Mouse (Mus musculus) limb, embryonic 12.5 days (tissue): ENCODE results near the gene Trim15. TPM values are rescaled to one million over a fixed set of nuclear protein-coding genes. Genes with fewer than 3 reads are reported as not detected.
"Not testable (repeated sequence)": the region's sequence is repeated elsewhere in the genome, so short reads cannot be mapped to it uniquely, and the experiment has no call there.

Source experiments
- ATAC-seq: fragments of 200-750 bp; cut with Nextera tagmentation; 2 replicates; pipeline ENCODE4 v1.8.0; 2017; ENCODE audit warnings: low read depth, moderate TSS enrichment; ENCODE audit not compliant: insufficient number of reproducible peaks, insufficient read depth, low FRiP score, low TSS enrichment
- H3K27ac ChIP-seq: fragments of 300-500 bp; sonication (generic); 2 replicates; pipeline ENCODE4 v1.5.1; 2016; ENCODE audit warnings: mild to moderate bottlenecking, moderate library complexity
- H3K27me3 ChIP-seq: fragments of 300-500 bp; sonication (generic); 2 replicates; pipeline ENCODE4 v1.6.1; 2016; ENCODE audit warnings: mild to moderate bottlenecking, moderate library complexity
- H3K36me3 ChIP-seq: fragments of 300-500 bp; sonication (generic); 2 replicates; pipeline ENCODE4 v1.6.1; 2016; ENCODE audit warnings: mild to moderate bottlenecking, moderate library complexity
- H3K4me1 ChIP-seq: fragments of 300-500 bp; sonication (generic); replicated peaks from 2 replicates; pipeline ENCODE4 v1.6.1; 2016
- H3K4me2 ChIP-seq: fragments of 300-500 bp; sonication (generic); 2 replicates; pipeline ENCODE4 v1.6.1; 2016; ENCODE audit warnings: mild to moderate bottlenecking, moderate library complexity
- H3K4me3 ChIP-seq: fragments of 300-500 bp; sonication (generic); replicated peaks from 2 replicates; pipeline ENCODE4 v1.5.1; 2016; ENCODE audit warnings: mild to moderate bottlenecking
- H3K9ac ChIP-seq: fragments of 300-500 bp; sonication (generic); replicated peaks from 2 replicates; pipeline ENCODE4 v1.6.1; 2016; ENCODE audit warnings: mild to moderate bottlenecking, moderate library complexity
- H3K9me3 ChIP-seq: fragments of 300-500 bp; sonication (generic); 2 replicates; pipeline ENCODE4 v1.6.1; 2016; ENCODE audit warnings: mild to moderate bottlenecking, moderate library complexity
- WGBS: fragments of 180-500 bp; shearing (Covaris S2); methylation state at CpG from one replicate; pipeline ENCODE4 v1.1.7; 2016; 5-methylcytosine and 5-hydroxymethylcytosine counted together
- polyA plus RNA-seq: library from polyadenylated mRNA; unstranded; fragments of >200 nt; fragmentation: Nextera tagmentation; extraction: Ambion mirVana; gene quantifications from 2 replicates; pipeline ENCODE4 v1.2.1, GENCODE M21; 2016

Trim15 gene
- polyA plus RNA-seq, 1 experiment from 2014 or later: 0.41 TPM

DNA sequence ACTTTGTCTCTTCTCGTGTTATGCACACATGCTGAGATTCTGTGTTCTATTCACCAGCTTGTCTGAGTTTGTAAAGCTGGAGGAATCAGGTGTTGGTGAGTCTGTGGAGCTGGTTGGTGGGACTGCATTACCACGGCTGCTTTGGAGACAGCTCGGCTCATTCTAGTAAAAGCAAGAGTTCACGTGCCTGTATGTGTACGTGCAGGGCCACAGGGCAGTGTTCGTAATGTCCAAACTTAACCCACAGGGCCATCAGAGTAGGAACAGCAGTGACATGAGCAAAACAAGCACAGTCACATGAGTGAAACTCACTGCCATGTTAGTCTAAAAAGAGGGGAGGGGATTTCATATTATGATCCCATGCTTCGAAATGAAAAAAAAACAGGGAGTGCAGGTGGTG, 23.3 kb downstream of the Trim15 start:
- Histone ChIP-seq H3K36me3 (peaks cover 14% of the 10 kb centered on the region), H3K4me1 (peaks cover 17% of the 10 kb centered on the region), H3K9ac (no peak overlapping the region), H3K27ac (no peak overlapping the region), H3K9me3 (no peaks in the 10 kb centered on the region), H3K4me3 (no peak overlapping the region), H3K4me2 (no peak overlapping the region), H3K27me3 (no peaks in the 10 kb centered on the region)
- WGBS: 79% methylated on average over 7 of the region's 7 CpGs
- ATAC-seq: no peak

DNA sequence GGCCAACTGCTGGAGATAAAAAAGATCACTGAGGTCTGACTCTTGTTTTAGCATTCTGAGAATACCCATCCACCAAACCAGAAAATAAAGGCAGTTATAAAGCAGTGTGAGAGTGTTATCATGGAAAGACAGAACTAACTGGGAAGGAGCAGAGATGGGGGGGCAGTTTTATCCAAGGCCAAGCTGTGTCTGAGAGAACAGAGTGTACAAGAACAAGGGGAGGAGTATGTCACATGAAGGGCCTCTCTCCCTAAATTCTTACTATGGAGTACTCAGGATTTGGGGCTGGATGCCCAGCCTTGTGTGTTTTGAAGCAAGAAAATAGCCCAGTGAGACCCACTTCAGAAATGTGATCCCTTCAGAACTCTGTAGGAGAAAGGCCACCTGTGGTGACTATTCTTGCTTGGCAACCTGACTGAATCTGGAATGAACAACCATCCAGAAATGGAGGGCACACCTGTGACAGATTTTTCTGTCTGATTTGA, 26.0 kb downstream of the Trim15 start:
- Histone ChIP-seq H3K36me3 (peaks cover 12% of the 10 kb centered on the region), H3K27me3 (no peaks in the 10 kb centered on the region), H3K27ac (no peak overlapping the region), H3K4me1 (peaks cover 26% of the 10 kb centered on the region), H3K9ac (no peak overlapping the region), H3K4me2 (no peak overlapping the region), H3K9me3 (no peaks in the 10 kb centered on the region), H3K4me3 (no peak overlapping the region)
- ATAC-seq: no peak

DNA sequence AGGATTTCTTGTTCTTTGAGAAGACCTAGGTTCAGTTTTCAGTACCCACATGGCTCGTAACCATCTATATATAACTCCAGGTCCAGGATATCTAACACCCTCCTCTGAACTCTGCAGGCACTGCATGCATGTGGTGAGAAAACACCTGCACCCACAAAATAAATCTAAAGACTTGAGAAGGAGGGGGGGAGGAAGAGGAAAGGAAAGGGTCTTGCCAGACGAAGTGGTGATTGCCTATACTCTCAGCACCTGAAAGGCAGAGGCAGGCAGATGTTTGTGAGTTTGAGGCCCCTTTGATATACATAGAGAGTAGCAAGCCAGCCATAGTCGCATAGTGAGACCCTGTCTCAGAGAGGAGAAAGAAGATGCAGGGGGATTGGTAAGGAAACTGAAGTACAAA, 27.1 kb downstream of the Trim15 start:
- H3K4me1 ChIP-seq: peaks cover 29% of the 10 kb centered on the region
- 55% methylated on average over 3 of the region's 3 CpGs for WGBS
- H3K27ac ChIP-seq: no peak overlapping the region
- H3K9me3 ChIP-seq: no peaks in the 10 kb centered on the region
- ATAC-seq: no peak
- H3K4me2 ChIP-seq: no peak overlapping the region
- no peak overlapping the region for H3K4me3 ChIP-seq
- no peaks in the 10 kb centered on the region for H3K27me3 ChIP-seq
- H3K36me3 ChIP-seq: 0 out of 2 replicates have a peak, but pooled peaks cover 10% of the 10 kb centered on the region
- no peak overlapping the region for H3K9ac ChIP-seq

DNA sequence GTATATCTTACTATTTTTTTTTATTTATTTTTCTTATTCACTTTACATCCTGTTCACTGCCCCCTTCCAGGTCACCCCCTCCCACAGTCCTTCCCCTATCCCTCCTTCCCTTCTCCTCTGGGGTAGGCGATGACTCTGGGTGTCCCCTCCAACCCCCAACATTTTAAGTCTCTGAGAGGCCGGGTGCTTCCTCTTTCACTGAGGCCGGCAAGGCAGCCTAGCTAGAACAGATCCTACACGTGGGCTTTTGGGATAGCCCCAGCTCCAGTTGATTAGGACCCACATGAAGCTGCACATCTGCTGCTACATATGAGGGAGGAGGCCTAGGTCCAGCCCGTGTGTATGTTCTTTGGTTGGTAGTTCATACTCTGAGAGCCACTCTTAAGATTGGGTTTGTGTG, 28.0 kb downstream of the Trim15 start:
- Histone ChIP-seq H3K27me3 (no peaks in the 10 kb centered on the region), H3K4me2 (no peak overlapping the region), H3K27ac (no peak overlapping the region), H3K4me1 (peaks cover 20% of the 10 kb centered on the region), H3K4me3 (no peak overlapping the region), H3K36me3 (0 out of 2 replicates have a peak, but pooled peaks cover 4% of the 10 kb centered on the region), H3K9me3 (no peaks in the 10 kb centered on the region), H3K9ac (no peak overlapping the region)
- WGBS: 78% methylated on average over 5 of the region's 5 CpGs
- no peak for ATAC-seq

DNA sequence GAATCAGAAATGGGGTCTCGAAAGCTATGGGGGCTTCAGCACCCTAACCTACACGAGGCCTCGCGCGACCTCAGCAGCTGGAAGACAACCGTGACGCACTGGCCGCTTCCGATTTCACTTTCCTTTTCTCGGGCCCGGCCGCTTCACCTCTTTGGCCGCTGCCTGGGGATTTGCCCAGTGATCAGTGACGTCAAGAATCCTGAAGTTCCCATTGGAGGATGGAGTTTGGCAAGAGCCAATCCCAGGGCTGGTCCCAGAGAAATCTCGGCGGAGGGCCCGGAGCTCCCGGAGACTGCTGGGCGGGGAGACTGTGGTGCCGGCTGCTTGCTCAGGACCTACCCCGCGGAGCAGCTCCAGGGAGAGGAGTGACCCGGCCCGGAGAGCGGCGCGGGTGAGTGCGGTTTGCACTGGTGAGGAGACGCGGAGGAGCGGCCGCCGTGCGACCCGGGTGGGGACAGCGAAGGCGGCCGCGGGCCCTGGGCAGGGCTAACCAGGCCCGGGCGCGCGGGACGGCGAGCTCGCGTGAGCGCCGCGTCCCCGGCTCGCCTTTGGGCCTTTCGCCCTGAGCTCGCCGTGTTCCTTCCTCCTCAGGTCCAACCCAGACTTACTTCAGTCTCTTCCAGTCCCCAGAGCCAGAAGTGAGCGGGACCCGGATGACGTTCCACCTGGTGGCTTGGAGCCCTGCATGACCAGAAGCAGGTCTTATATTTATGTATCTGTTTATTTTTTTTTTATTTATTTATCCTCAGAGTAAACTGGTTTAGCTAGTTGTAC, 29.9 kb downstream of the Trim15 start, which contains the start of gene Trim26:
TSS of gene Trim26 (plus strand) at position 261 of the 774 bp plus-strand sequence.
- no peaks in the 10 kb centered on the region for H3K9me3 ChIP-seq
- H3K27me3 ChIP-seq: 0 out of 2 replicates have a peak, but pooled peaks cover 4% of the 10 kb centered on the region
- H3K4me3 ChIP-seq: peak within 1 kb of the TSS; percentile 67
- WGBS: under 1% methylated on average over 52 of the region's 58 CpGs
- H3K9ac ChIP-seq: peak within 1 kb of the TSS; percentile 87
- 0 out of 2 replicates have a peak, but pooled peaks cover 3% of the 10 kb centered on the region for H3K36me3 ChIP-seq
- H3K27ac ChIP-seq: peak within 1 kb of the TSS; percentile 97
- peak; percentile 99 for ATAC-seq
- H3K4me1 ChIP-seq: peaks cover 16% of the 10 kb centered on the region
- peak within 1 kb of the TSS; percentile 62 for H3K4me2 ChIP-seq

DNA sequence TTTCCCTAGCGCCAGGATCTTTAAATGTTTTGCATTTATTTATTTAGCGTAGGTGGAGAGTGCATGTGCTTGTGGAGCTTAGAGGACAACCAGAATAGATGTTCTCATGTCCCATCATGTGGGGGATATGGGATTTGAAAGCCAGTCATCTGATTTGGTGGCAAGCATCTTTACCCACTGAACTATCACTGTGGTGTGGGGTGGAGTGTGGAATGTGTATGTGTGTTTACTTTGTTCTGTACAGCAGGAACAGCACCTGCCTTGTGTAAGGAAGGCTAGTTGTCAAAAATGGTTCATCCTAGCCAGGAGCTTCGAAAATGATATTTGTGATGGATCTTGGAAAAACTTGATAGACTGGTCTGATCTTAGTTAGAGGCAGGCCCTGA, 30.6 kb downstream of the Trim15 start:
- Histone ChIP-seq H3K4me1 (peaks cover 16% of the 10 kb centered on the region), H3K9ac (peak overlapping the region; percentile 87), H3K4me3 (peak overlapping the region; percentile 67), H3K4me2 (peak overlapping the region; percentile 62), H3K27me3 (0 out of 2 replicates have a peak, but pooled peaks cover 4% of the 10 kb centered on the region), H3K27ac (peak overlapping the region; percentile 97), H3K36me3 (0 out of 2 replicates have a peak, but pooled peaks cover 3% of the 10 kb centered on the region), H3K9me3 (no peaks in the 10 kb centered on the region)
- 19% methylated on average over 3 of the region's 3 CpGs for WGBS
- ATAC-seq: peak; percentile 23; the same call in 1 of the 2 replicates

DNA sequence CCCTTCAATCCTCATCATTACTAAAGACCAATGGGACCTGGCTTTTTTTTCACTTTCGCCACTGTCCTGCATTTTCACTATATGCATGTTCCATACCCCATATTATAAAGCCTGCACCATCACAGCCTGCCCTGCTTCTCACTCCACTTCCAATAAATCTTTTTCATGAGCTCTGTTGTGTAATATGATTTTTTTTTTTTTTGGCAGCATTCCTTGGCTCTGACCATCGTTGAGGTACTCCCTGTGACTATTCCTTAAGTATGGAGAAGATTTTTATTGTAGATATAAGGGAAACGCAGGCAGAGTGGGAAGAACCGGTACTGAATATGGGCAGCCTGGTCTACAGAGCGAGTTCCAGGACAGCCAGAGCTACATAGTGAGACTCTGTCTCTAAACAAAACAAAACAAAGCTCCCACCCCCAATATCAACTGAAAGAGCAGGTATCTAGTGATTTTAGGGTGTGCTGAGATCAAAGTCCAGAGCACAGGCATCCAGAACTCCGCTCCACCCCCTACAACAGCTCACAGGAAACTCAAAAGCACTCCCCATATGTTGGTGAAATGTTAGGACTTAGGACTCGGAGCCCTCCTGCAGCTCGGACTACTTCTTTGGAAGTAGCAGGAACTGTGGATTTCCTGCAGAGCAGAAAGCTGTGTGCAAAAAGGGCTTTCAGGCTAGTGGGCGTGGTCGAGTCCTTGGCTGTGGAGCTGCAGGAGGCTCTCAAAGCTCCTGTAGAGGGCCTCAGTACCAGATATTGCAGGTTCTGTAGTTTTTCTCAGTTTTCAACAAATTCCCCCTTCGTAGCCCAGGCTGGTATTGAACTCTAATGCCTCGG, 31.2 kb downstream of the Trim15 start:
- H3K27ac ChIP-seq: peak overlapping the region; percentile 97
- H3K9me3 ChIP-seq: no peaks in the 10 kb centered on the region
- peak overlapping the region; percentile 67; the same call in 1 of the 2 replicates for H3K4me3 ChIP-seq
- H3K4me2 ChIP-seq: peak overlapping the region; percentile 62
- peaks cover 16% of the 10 kb centered on the region for H3K4me1 ChIP-seq
- no peak for ATAC-seq
- H3K36me3 ChIP-seq: 0 out of 2 replicates have a peak, but pooled peaks cover 3% of the 10 kb centered on the region
- H3K9ac ChIP-seq: no peak overlapping the region
- WGBS: 31% methylated on average over 12 of the region's 12 CpGs
- 0 out of 2 replicates have a peak, but pooled peaks cover 4% of the 10 kb centered on the region for H3K27me3 ChIP-seq

DNA sequence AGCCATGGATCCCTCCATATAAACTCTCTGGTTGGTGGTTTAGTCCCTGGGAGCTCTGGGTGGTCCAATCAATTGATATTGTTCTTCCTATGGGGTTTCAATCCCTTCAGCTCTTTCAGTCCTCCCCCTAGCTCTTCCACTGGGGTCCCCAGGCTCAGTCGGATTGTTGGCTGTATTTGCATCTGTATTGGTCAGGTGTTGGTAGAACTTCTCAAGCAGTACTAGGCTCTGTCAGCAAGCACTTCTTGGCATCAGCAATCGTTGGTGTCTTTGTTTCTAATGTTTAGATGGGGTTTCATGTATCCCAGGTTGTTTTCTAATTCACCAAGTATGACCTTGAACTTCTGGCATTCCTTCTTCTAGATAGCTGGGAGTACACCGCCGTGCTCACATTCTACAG, 34.3 kb downstream of the Trim15 start:
- Histone ChIP-seq H3K27ac (no peak overlapping the region), H3K9ac (no peak overlapping the region), H3K36me3 (no peaks in the 10 kb centered on the region), H3K9me3 (no peaks in the 10 kb centered on the region), H3K4me1 (peaks cover 8% of the 10 kb centered on the region), H3K4me3 (no peak overlapping the region), H3K4me2 (no peak overlapping the region), H3K27me3 (peaks cover 9% of the 10 kb centered on the region; the same call in 1 of the 2 replicates)
- ATAC-seq: no peak
- 57% methylated on average over 4 of the region's 4 CpGs for WGBS

DNA sequence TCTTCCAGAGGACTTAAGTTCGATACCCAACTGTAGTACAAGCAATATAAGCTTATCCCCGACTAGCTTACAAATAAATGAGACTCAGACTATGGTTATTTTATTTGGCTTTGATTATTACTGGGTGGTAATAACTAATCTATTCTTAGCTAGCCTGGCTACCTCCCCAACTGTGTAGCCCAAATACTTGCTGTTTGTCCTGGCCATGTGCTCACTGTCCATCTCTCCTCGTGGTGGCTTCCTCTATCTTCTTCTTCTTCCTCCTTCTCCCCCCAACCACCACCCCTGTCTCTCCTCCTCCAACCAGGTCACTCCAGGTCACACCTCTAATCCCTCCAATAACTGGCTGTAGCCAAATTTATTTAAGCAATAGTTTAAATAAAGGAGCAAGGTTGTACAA, 36.5 kb downstream of the Trim15 start:
- Histone ChIP-seq H3K27me3 (peaks cover 9% of the 10 kb centered on the region), H3K27ac (no peak overlapping the region), H3K9me3 (no peaks in the 10 kb centered on the region), H3K9ac (no peak overlapping the region), H3K4me1 (no peaks in the 10 kb centered on the region), H3K4me2 (no peak overlapping the region), H3K36me3 (no peaks in the 10 kb centered on the region), H3K4me3 (no peak overlapping the region)
- no peak for ATAC-seq
- 76% methylated on average over 3 of the region's 3 CpGs for WGBS

DNA sequence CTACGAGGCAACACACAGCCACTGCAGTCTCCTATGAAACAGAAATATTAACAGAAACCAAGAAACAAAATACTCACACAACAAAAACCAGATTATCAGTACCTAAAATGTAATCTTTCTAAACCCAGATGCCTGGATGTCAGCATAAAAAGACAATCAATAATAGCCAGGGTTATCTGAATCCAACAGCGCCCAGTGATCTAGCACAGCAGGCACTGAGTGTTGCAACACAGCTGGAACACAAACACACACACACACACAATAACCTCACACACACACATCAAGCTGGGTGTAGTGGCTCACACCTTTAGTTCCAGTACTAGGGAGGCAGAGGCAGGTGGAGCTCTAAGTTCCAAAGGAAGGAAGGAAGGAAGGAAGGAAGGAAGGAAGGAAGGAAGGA, 38.5 kb downstream of the Trim15 start:
- no peak overlapping the region for H3K4me3 ChIP-seq
- no peaks in the 10 kb centered on the region for H3K9me3 ChIP-seq
- WGBS: 86% methylated on average over 2 of the region's 2 CpGs
- H3K27ac ChIP-seq: no peak overlapping the region
- H3K4me1 ChIP-seq: no peaks in the 10 kb centered on the region
- H3K27me3 ChIP-seq: peaks cover 9% of the 10 kb centered on the region
- H3K9ac ChIP-seq: no peak overlapping the region
- H3K4me2 ChIP-seq: no peak overlapping the region
- ATAC-seq: no peak
- no peaks in the 10 kb centered on the region for H3K36me3 ChIP-seq

DNA sequence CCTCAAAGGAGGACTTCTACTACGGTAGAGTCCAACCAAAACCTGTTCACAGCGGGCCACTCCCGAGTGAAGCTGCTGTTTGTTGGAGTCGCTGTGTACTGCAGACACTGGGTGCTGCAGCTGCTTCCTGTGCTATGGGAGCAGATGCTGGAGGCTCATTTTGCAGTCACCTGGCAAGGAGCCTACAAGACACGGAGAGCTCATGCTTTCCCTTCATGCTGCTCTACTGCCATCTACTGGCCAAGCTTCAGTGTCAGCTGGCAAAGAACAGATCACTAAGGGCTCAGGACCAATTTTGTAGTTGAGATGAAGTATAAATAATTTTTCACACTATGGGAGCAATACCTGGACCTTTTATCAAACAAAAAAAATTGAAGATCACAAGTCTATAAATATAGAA, 41.0 kb downstream of the Trim15 start:
- H3K4me3 ChIP-seq, H3K9ac ChIP-seq, H3K9me3 ChIP-seq, H3K4me1 ChIP-seq, H3K27ac ChIP-seq, H3K4me2 ChIP-seq, H3K27me3 ChIP-seq, H3K36me3 ChIP-seq: not testable (repeated sequence)
- WGBS: 19% methylated on average over 5 of the region's 5 CpGs
- peak; percentile 68 for ATAC-seq
